Mouse (Mus musculus) embryonic facial prominence, embryonic 12.5 days (tissue): ENCODE results near the gene Ulbp1. TPM values are rescaled to one million over a fixed set of nuclear protein-coding genes. Genes with fewer than 3 reads are reported as not detected.
"Not testable (repeated sequence)": the region's sequence is repeated elsewhere in the genome, so short reads cannot be mapped to it uniquely, and the experiment has no call there.

ENCODE experiments used
- ATAC-seq: fragments of 200-750 bp; cut with Nextera tagmentation; 2 replicates; pipeline ENCODE4 v1.8.0; 2017; ENCODE audit not compliant: insufficient number of reproducible peaks, insufficient read depth, low FRiP score, low TSS enrichment
- H3K27ac ChIP-seq: fragments of 300-500 bp; sonication (generic); 2 replicates; pipeline ENCODE4 v1.5.1; 2016; ENCODE audit warnings: mild to moderate bottlenecking
- H3K27me3 ChIP-seq: fragments of 300-500 bp; sonication (generic); 2 replicates; pipeline ENCODE4 v1.6.1; 2016; ENCODE audit warnings: mild to moderate bottlenecking, moderate library complexity
- H3K36me3 ChIP-seq: fragments of 300-500 bp; sonication (generic); 2 replicates; pipeline ENCODE4 v1.6.1; 2016; ENCODE audit warnings: mild to moderate bottlenecking
- H3K4me1 ChIP-seq: fragments of 300-500 bp; sonication (generic); 2 replicates; pipeline ENCODE4 v1.6.1; 2016
- H3K4me2 ChIP-seq: fragments of 300-500 bp; sonication (generic); replicated peaks from 2 replicates; pipeline ENCODE4 v1.6.1; 2016; ENCODE audit warnings: mild to moderate bottlenecking, moderate library complexity
- H3K4me3 ChIP-seq: fragments of 300-500 bp; sonication (generic); 2 replicates; pipeline ENCODE4 v1.5.1; 2016; ENCODE audit warnings: mild to moderate bottlenecking
- H3K9ac ChIP-seq: fragments of 300-500 bp; sonication (generic); 2 replicates; pipeline ENCODE4 v1.6.1; 2016; ENCODE audit warnings: mild to moderate bottlenecking, moderate library complexity
- H3K9me3 ChIP-seq: fragments of 300-500 bp; sonication (generic); 2 replicates; pipeline ENCODE4 v1.6.1; 2016; ENCODE audit warnings: mild to moderate bottlenecking, moderate library complexity
- WGBS: fragments of 180-500 bp; shearing (Covaris S2); methylation state at CpG from one replicate; pipeline ENCODE4 v1.1.7; 2016; 5-methylcytosine and 5-hydroxymethylcytosine counted together
- polyA plus RNA-seq: library from polyadenylated mRNA; unstranded; fragments of >200 nt; fragmentation: Nextera tagmentation; extraction: Ambion mirVana; gene quantifications from 2 replicates; pipeline ENCODE4 v1.2.1, GENCODE M21; 2016

The Ulbp1 gene
- polyA plus RNA-seq: 2.3 and 2.4 TPM in 2 replicates

DNA sequence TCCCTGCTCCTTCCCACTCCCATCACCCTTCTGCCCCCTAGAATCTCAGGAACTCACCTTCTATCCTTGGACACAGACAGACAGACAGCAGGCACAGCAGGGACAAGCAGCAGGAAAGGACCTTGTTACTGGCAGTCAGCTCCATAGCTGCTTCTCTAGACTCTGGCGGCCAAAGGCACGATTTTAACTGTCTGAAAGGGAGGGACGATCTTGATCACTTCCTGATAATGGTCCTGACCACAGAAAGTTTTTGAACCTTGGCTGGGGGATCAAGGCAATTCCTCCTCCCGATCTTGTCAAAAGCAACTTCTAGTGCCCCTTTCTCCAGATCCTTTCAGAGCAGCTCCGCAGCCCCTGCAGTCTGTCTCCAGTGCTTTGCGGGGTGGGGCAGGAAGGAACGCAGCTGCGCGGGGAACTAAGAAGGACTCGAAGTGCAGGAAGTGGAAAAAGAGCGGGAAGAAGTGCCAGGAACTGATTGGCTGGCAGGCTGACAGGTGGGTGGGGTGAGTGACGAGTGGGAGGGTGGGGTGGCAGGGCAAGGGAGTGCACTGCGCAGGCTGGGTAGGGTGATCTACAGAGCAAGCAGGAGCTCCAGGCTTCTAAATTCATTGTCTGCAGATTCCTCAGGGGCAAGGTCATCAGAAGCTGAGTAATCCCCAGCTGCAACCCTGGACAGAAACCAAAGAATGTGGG is at the start of gene Ulbp1:
TSS of gene Ulbp1 (minus strand) at position 442 of the 693 bp plus-strand sequence.
- no peak within 1 kb of the TSS for H3K27ac ChIP-seq
- no peak for ATAC-seq
- no peak within 1 kb of the TSS for H3K4me3 ChIP-seq
- H3K4me1 ChIP-seq: no peaks in the 10 kb centered on the region
- no peaks in the 10 kb centered on the region for H3K36me3 ChIP-seq
- H3K27me3 ChIP-seq: no peaks in the 10 kb centered on the region
- no peaks in the 10 kb centered on the region for H3K9me3 ChIP-seq
- no peak within 1 kb of the TSS for H3K9ac ChIP-seq
- WGBS: 64% methylated on average over 13 of the region's 13 CpGs
- H3K4me2 ChIP-seq: no peak within 1 kb of the TSS

DNA sequence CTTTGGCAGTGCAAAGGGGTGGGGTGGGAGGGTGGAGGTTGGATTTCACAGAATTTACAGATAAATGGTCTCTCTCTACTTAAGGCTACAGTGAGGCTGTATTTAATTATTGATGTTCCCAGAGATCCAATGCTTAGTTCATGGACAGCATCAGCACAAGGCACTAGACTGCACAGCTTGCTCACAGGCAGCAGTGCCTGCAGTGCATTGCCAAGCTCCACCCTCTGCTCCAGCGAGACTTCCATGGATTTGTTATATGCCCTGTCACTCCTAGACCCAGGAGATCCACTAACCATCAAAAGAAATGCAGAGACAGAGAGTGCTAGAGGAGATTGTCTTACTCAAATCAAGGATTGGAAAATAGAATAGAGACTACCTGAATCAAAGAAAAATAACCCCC is 24.7 kb upstream of the Ulbp1 start:
- 54% methylated on average over 1 of the region's 1 CpGs for WGBS
- H3K36me3 ChIP-seq, H3K4me1 ChIP-seq: not testable (repeated sequence)

DNA sequence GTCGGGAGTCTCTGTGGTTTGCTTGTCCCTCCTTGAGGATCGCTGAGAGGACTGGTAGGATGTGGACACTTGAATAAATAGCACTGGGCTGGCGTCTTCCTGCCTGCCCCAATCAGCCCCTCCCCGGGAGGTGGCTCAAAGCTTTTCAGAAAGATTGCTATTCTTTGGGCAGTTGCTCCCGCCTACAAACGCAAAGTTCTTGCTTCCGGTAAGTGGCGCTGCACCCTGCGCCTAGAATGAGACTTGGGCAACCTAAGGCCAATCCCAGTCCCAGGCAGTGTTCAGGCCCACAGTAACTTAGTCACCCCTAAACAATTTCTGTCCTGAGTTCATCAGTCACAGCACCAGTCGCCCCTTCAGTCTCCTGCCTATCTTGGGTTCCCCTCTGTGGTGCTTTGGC is 18.9 kb upstream of the Ulbp1 start:
- not testable (repeated sequence) for H3K9me3 ChIP-seq, H3K4me1 ChIP-seq, ATAC-seq, H3K9ac ChIP-seq, H3K27ac ChIP-seq, H3K4me3 ChIP-seq, H3K36me3 ChIP-seq
- peak overlapping the region; percentile 28 for H3K4me2 ChIP-seq
- peaks cover 19% of the 10 kb centered on the region for H3K27me3 ChIP-seq
- WGBS: 3% methylated on average over 10 of the region's 10 CpGs

More for the DNA sequence above, 24.7 kb upstream of the Ulbp1 start:
- not testable (repeated sequence) for H3K4me2 ChIP-seq, H3K4me3 ChIP-seq, ATAC-seq, H3K9ac ChIP-seq, H3K27ac ChIP-seq, H3K27me3 ChIP-seq, H3K9me3 ChIP-seq

DNA sequence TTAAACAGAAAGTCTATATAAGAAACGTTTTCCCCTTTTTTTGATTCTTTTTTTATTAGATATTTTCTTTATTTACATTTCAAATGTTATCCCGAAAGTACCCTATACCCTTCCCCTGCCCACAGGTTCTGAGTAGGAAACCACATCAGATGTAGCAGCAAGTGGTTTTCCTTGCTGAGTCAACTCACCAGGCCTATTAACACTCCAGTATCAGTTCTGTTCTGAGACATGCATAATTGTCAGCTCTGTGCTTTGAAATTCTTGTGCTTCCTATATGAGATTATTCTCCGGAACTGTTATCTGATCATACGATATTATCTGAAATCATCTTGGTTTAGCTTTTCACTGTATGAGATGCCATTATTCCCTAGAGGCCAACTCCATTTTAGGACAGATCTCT is 10.2 kb upstream of the Ulbp1 start:
- Histone ChIP-seq H3K4me1 (no peaks in the 10 kb centered on the region), H3K27ac (no peak overlapping the region), H3K4me2 (no peak overlapping the region), H3K4me3 (no peak overlapping the region), H3K9me3 (no peaks in the 10 kb centered on the region), H3K36me3 (no peaks in the 10 kb centered on the region), H3K9ac (no peak overlapping the region), H3K27me3 (no peaks in the 10 kb centered on the region)
- ATAC-seq: no peak
- WGBS: 66% methylated on average over 4 of the region's 4 CpGs

DNA sequence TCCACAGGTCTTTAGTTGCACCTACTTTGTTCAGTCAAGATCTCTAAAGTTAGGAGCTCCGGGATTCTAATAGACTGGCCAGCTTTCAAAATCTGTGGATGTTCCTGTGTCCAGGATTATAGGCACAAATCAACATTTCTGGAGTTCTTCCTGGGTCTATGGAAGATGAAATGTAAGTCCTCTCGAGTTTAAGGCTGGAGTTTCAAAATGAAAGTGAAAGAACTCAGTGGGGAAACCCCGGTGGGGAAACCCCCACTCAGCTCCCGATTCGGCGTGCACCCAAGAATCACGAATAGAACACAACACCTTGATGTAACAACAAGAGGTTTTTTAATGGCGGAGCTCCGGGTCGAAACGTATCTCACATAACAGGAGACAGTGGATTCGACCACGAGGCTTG is 787 bp upstream of the Ulbp1 start:
- not testable (repeated sequence) for H3K36me3 ChIP-seq, H3K27ac ChIP-seq, H3K4me2 ChIP-seq, ATAC-seq, H3K4me1 ChIP-seq, H3K9me3 ChIP-seq, H3K4me3 ChIP-seq, H3K27me3 ChIP-seq, H3K9ac ChIP-seq
- 86% methylated on average over 7 of the region's 13 CpGs for WGBS

DNA sequence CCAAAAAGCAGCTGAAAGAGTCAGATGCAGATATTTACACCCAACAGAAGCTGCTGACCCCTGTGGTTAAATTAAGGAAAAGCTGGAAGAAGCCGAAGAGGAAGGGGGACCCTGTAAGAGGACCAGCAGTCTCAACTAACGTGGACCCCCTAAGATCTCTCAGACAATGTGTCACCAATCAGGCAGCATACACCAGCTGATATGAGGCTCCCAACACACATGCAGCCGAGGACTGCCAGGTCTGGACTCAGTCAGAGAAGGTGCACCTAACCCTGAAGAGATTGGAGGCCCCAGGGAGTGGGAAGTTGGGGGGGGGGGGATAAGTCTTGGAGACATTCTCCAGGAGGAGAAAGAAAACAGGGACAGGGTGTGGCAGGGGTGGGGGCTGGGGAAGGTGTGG is 1.8 kb downstream of the Ulbp1 start:
- H3K4me1 ChIP-seq: no peaks in the 10 kb centered on the region
- no peak overlapping the region for H3K9ac ChIP-seq
- H3K27me3 ChIP-seq: no peaks in the 10 kb centered on the region
- no peak for ATAC-seq
- no peaks in the 10 kb centered on the region for H3K9me3 ChIP-seq
- H3K36me3 ChIP-seq: no peaks in the 10 kb centered on the region
- 63% methylated on average over 3 of the region's 3 CpGs for WGBS
- no peak overlapping the region for H3K27ac ChIP-seq
- no peak overlapping the region for H3K4me2 ChIP-seq
- H3K4me3 ChIP-seq: no peak overlapping the region

DNA sequence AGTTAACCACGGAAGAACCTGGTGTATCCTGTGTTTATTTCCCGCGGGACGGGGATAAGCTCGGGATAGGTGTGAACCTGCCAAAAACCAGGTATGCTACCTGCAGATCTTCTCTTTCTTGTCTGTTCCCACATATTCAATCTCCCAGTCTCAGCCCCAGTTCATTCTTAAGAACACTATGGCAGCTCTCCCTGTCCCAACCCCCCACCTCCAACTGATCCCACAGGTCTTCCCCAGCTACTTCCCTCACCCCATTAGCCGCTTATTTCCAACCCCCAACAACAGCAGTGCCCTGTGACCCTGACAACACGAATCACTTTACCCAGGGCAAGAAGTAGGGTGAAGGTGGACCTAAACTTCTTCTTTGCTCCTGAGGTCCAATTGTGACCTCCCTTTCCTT is 3.0 kb downstream of the Ulbp1 start:
- no peaks in the 10 kb centered on the region for H3K36me3 ChIP-seq
- no peaks in the 10 kb centered on the region for H3K27me3 ChIP-seq
- 11% methylated on average over 7 of the region's 7 CpGs for WGBS
- H3K4me2 ChIP-seq: peak overlapping the region; percentile 44
- H3K4me1 ChIP-seq: no peaks in the 10 kb centered on the region
- H3K4me3 ChIP-seq: no peak overlapping the region
- no peak overlapping the region for H3K27ac ChIP-seq
- no peak for ATAC-seq
- H3K9ac ChIP-seq: no peak overlapping the region
- no peaks in the 10 kb centered on the region for H3K9me3 ChIP-seq

DNA sequence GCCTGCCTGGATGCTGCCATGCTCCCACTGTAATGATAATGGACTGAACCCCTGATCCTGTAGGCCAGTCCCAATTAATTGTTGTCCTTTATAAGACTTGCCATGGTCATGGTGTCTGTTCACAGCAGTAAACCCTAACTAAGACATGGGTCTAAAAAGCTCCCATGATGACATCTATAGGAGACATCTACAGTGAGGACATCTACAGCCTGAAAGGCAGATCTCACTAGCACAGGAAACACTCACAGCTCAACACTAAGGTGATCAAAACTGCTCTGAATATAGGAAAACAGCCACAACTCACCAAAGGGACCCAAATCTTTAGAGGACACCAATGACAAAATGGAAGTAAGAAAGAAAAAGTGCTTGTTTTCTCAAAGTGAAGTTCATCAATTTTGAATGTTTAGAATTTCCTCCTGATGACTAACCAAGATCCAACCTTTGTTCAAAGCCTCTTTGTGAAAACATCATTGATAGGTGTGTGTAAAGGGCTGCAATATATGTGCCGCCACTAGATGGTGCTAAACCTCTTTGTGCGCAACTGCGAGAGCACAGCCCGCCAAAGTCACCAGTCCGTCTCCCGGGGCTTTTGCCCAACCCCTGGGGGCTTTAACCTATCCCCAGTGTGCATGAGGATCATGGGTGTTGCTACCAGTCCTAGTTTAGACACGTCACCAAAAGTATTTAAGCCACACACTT is 3.6 kb downstream of the Ulbp1 start:
- not testable (repeated sequence) for H3K36me3 ChIP-seq, H3K9ac ChIP-seq, H3K4me3 ChIP-seq, H3K9me3 ChIP-seq, H3K27ac ChIP-seq, ATAC-seq, H3K27me3 ChIP-seq, H3K4me1 ChIP-seq
- WGBS: under 1% methylated on average over 7 of the region's 7 CpGs
- H3K4me2 ChIP-seq: peak overlapping the region; percentile 44

DNA sequence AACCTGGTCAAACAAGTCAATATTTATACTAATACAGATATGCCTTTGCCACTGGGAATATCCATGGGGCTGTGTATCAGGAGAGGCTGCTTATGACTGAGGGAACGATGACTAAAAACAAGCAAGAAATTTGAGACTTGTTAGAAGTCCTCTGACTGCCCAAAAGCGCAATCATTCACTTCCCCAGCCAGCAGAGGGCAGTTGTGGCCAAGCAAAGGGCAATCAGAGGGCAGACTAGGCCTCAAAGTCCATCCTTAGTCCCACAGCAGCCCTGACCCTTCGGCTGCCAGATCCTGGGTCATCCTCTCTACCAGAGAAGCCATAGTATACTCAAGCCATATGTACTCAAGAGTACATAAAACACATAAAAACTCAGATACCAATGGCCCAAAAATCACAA is 11.4 kb downstream of the Ulbp1 start:
- no peak overlapping the region for H3K4me3 ChIP-seq
- no peak overlapping the region for H3K9ac ChIP-seq
- H3K4me1 ChIP-seq: no peaks in the 10 kb centered on the region
- no peak overlapping the region for H3K27ac ChIP-seq
- H3K27me3 ChIP-seq: no peaks in the 10 kb centered on the region
- peaks cover 6% of the 10 kb centered on the region; the same call in 1 of the 2 replicates for H3K9me3 ChIP-seq
- no peaks in the 10 kb centered on the region for H3K36me3 ChIP-seq
- H3K4me2 ChIP-seq: no peak overlapping the region
- ATAC-seq: no peak
- 37% methylated on average over 3 of the region's 3 CpGs for WGBS

DNA sequence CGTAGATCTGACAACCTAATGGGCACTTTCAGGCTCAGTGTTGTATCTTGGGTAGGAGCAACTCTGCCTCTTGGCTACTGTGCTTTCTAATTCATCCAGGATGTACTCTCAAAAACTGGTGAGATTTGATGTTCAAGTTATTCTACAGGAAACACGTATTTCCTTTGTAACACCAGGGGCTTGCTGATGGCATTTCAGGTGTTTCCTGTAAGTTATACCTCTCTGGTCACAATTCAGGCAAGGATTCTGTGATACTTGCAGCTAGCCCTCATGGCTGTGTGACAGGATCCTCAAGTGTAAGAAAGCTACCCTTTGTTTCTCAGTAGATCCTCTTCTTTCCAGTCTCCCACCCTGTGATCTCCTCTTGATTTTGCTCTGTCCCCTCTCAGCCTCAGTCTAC is 34.5 kb downstream of the Ulbp1 start:
- ATAC-seq: no peak
- no peak overlapping the region for H3K4me2 ChIP-seq
- H3K4me1 ChIP-seq: no peaks in the 10 kb centered on the region
- H3K27me3 ChIP-seq: no peaks in the 10 kb centered on the region
- WGBS: 78% methylated on average over 2 of the region's 2 CpGs
- H3K9ac ChIP-seq: no peak overlapping the region
- H3K36me3 ChIP-seq: no peaks in the 10 kb centered on the region
- H3K27ac ChIP-seq: no peak overlapping the region
- no peak overlapping the region for H3K4me3 ChIP-seq
- no peaks in the 10 kb centered on the region for H3K9me3 ChIP-seq

DNA sequence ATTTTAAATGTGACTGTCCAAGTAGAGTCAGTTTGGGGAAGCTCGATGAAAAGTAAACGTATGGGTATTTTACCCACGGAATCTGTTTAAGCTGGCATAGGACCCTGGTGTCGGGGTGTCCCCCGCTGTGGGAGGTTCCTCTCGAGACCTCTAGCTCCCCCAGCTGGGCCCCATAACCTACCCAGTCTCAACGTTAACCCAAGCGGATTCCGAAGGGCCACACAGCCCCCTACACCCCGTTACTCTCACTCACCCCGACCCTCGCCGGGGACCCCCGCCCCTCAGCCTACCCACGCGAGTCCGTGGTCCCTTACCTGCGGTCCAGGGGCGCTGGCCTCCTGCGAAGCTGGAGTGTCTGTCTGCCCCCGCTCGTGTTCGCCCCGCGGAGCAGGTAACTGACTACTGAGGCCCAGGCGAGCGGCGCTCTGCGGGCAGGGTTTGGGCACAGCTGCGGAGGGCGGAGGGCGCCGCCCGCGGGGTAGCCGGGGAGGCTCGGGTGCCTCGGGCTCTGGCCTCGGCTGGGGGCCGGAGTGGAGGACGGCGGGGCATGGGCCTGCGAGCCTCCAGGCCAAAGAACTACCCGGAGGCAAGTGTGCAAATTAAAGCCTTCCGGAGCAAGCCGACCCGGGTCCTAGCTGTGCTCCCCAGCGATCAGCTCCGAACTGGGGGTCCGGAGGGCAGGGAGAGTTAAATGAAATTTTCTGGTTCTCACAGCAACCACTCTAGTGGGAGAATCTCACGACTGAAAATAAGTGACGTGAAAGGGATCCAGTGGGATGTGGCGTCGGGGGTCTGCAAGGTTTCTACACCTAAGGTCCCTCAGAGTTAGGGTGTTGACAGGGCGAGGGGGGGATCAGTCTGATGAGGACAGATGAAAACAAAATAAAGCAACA is 80.0 kb downstream of the Ulbp1 start:
- peak overlapping the region; percentile 98 for H3K4me2 ChIP-seq
- H3K9me3 ChIP-seq: no peaks in the 10 kb centered on the region
- WGBS: 5% methylated on average over 55 of the region's 55 CpGs
- peak overlapping the region; percentile 61 for H3K4me3 ChIP-seq
- peaks cover 39% of the 10 kb centered on the region for H3K27me3 ChIP-seq
- no peak overlapping the region for H3K27ac ChIP-seq
- H3K9ac ChIP-seq: 0 out of 2 replicates have a peak overlapping the region, but pooled peaks have one; percentile 2
- no peak for ATAC-seq
- peaks cover 6% of the 10 kb centered on the region; the same call in 1 of the 2 replicates for H3K4me1 ChIP-seq
- no peaks in the 10 kb centered on the region for H3K36me3 ChIP-seq
